Mouse (Mus musculus): ENCODE data around the gene Gm6588. TPM values are rescaled to one million over a fixed set of nuclear protein-coding genes. Genes with fewer than 3 reads are reported as not detected.
"Not testable (repeated sequence)": the region's sequence is repeated elsewhere in the genome, so short reads cannot be mapped to it uniquely, and the experiment has no call there.

Gm6588 gene
- total RNA-seq (2021) (not detected), polyA plus RNA-seq (2012; rRNA removed) (not detected in 2 replicates)
- long read RNA-seq: 0 reads

DNA sequence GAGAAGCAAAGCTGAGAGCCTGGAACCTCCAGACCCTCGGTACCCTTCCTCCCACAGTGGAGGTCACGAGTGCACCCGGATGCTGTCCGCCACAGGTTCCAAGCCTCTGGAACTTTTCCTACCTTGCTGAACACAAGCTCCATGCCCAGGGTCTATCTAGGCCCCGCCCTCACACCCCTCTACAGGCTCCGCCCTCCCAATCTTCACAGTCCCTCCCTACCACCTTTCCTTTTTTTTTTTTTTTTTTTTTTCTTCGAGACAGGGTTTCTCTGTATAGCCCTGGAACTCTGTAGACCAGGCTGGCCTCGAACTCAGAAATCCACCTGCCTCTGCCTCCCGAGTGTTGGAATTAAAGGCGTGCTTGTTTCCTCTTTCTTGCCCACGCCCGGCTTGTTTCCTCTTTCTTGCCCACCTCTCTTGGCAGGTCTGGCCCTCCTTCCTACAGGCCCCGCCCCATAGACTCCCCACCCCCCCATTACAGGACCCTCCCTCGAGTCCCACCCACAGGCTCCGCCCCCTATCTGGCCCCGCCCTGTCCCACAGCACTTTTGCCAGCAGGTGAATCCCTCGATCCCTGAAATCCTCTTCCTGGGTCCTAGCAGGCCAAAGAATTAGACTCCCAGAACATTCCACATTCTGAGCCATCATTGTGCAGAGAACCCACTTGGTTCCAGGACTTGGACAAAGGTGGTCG is at the start of gene Gm6588:
Gm6588 (plus strand) TSS at position 680 of the 694 bp plus-strand sequence.
- DNase-seq: no peak

DNA sequence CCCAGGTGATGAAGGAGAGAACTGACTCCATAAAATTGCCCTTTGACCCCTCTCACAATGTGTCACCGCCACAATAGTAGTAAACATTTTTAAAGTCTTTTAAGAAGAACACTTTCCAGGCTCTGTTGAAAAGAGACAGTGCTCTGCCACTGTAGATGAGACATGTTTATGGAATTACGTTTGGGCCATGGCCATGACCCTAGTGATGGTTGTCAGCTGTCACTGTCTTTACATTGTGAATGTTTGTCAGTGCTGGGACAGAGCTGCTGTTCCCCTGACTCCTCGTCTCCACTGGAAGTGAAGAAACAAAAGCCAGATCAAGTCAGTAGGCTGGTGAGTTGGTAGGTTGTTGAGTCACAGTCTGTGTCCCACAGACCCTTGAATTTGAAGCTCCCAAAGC is 46.8 kb upstream of the Gm6588 start:
- no peak for DNase-seq

DNA sequence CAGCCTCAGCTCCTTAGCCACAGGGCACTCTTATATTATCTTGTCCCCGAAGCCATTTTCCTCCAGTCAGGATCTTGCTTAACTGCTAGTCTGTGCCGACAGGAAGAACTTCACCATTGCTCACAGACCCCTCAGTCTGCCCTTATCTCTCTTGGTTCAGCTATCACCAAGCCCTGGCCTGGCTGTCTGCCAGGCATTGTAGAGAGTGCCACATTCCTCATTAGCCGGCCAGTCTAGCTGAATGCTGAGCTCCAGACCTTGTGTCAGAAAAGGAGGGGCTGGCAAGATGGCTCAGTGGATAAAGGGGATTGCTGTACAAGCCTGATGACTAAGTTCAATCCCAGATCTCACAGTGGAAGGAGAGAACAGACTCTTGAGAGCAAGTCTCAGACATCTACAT is 43.2 kb upstream of the Gm6588 start:
- DNase-seq: no peak

- no peak for DNase-seq
These were observed 40.0 kb upstream of the Gm6588 start for GRCm38 (mm10) chr5:112409274-112409673.

GRCm38 (mm10) chr5:112411072-112411471 is 38.2 kb upstream of the Gm6588 start:
- DNase-seq: no peak

DNA sequence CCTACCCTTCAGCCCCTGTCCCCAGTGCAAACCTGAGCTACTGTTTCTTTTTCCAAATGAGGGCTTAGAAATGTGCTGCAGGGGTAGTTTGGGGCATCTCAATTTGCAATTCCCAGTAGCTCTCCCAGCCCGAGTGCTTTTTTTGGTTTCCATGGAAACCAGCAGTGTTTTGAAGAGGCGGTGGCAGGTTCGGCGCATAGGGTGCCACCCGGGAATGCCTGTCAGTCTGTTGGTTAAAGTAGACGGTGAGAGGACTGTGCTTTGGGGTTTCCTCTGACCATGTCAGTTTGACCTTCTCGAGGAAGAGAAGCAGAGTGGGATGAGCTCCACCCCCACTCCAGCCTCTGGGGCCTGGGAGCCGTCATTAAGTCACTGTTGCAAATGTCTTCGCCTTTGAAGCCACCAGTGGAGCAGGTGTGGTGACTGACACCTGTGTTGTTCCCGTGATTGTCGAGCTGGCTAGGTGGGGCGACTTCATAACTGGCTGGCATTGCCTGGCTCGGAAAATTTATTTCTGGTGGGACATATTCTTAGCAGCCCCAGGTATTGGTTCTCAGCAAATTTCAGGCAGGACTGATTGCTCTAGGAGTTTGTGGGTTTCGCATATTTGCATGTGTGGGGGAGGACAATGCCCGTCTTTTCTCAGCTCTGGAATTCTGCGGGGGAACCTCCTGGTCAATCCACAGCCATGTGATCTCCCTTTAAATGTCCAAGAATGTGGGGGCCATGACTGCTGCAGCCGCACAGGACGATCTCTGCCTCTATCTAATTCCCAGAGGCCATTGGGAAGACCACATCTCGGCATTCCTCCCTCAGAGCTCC is 37.5 kb upstream of the Gm6588 start:
- no peak for DNase-seq

DNA sequence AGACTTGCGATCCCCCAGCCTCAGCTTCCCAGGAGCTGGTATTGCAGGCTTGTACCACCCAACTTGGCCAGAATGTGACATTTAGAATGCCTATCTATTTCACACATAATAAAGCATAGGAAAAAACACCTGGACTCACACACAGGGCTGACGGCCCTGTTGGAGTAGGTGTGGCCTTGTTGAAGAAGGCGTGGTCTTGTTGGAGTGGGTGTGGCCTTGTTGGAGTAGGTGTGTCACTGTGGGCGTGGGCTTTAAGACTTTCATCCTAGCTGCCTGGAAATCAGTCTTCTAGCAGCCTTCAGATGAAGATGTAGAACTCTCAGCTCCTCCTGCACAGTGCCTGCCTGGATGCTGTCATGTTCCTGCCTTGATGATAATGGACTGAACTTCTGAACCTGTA is 36.4 kb upstream of the Gm6588 start:
- DNase-seq: not testable (repeated sequence)

DNA sequence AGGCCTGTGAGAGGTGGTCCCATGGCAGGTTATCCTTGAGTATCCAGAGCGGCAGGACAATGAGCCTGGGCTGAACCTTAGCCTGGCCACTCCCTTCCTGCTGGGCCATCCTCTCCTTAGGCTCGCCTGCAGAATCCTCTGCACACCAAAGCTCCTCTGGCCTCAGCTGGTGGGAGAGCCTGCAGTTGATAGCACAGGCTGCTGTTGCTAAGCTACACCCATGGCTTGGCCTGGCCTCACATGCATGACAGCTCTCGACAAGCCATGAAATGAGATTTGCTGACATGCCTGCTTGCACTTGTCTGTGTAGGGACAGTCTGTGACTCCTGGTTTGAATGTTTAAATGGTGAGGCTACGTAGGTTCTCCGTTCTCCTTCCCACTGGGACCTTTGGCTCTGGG is 32.6 kb upstream of the Gm6588 start:
- DNase-seq: no peak

DNA sequence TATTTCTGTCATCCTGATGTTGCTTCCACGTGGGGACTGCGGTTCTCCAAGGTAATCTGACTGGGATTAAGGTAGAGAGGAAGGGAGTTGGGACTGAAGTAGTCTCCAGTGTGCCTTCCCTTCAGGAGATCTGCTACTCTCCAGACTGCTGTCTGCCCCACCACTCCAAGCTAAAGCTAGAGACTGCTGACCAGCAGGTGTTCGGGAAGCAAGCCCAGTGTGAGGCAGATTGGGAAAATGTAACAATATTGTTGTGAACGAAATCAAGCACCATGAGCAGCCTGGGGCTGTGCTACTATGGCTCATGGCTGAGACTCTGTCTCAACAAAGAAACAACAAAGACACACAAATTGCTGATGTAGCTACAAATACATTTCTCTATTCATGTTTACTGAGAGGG is 31.2 kb upstream of the Gm6588 start:
- DNase-seq: no peak

- no peak for DNase-seq
These were observed 29.7 kb upstream of the Gm6588 start for GRCm38 (mm10) chr5:112419535-112419934.

DNA sequence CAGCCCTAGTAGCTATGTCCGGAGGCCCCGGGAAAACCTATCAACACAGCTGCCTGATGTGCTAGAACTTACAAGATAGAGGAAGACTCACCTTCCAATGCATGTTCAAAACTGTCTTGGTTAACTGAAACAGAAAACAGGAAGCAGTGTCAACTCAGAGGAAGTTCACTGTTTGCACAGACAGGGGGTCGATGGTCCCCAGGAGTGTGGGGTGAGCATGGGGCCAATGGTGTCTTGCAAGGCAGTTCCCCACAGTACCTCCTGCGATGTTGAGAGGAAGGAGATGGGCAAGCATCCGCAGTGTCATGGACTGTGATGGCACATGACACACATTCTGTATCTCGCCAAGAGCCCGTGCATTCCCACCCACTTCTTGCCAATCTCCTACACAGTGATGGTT is 22.6 kb upstream of the Gm6588 start:
- DNase-seq: no peak

GRCm38 (mm10) chr5:112427283-112427682 is 21.9 kb upstream of the Gm6588 start:
- DNase-seq: peak; percentile 53

DNA sequence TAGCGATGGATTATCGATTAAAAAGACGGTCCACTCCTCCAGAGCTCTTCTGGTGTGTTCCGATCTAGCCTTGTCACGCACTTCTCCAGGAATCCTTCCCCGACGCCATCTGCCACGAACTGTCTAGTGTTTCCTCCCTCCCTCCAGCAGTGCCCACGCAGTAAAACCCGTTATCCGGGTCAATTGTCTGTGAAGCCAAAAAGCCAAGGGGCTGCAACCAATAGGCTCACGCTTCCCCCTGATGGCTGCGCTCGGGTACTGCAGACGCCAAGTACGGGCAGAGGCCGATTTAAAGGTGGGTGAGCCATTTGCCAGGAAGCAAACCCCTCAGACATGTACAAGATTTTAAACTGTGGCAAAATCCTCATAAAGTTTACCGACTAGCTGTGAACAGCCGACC is 20.3 kb upstream of the Gm6588 start:
- DNase-seq: peak; percentile 74

- no peak for DNase-seq
These were observed 18.0 kb upstream of the Gm6588 start for GRCm38 (mm10) chr5:112431120-112431775.

GRCm38 (mm10) chr5:112432033-112432432 is 17.2 kb upstream of the Gm6588 start:
- no peak for DNase-seq

DNA sequence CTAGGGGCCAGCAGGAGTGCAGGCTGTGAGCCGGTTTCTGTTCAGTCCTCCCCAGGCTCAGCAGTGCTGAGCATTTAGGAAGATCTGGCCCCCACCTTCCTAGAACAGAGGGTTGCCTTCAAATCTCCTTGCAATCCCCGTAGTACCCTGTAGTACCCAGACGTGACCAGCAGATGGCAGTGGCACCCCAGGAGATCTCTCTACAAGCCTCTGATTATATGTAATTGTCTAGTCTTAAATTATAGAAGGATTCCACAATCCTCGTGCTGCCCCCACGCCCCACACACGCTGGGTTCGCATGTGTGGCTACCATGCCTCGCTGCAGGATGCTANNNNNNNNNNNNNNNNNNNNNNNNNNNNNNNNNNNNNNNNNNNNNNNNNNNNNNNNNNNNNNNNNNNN is 16.2 kb upstream of the Gm6588 start:
- DNase-seq: peak; percentile 70

- no peak for DNase-seq
These were observed 10.7 kb upstream of the Gm6588 start for GRCm38 (mm10) chr5:112438535-112438934.

GRCm38 (mm10) chr5:112453088-112453487 is 3.9 kb downstream of the Gm6588 start:
- no peak for DNase-seq

DNA sequence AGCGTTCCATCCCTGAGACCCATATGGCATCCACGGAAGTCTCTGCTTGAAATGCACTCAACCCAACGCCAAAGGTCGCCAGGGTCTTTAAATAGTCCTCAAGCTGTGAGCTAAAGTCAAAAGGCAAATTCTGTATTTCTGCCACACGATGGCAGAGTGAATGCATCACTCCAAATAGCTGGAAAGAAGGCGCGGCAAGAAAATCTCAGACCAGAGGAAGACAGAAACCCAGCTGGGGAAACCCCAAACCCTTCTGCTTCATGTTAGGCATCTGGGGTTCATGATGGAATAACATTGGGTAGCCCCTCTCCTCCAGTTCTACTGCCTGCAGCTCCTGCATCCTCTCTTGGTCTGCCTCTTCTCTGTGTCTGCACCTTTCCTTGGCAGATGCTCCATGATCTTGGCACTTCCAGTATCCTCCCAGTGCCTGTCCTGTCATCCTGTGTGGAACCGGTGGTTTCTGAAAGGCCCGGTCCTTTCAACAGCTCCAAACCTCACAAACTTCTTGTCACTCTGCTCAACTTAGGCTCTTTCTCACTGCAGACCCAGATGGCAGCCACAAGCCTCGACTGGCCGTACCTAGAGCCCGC is 5.8 kb downstream of the Gm6588 start:
- DNase-seq: no peak

DNA sequence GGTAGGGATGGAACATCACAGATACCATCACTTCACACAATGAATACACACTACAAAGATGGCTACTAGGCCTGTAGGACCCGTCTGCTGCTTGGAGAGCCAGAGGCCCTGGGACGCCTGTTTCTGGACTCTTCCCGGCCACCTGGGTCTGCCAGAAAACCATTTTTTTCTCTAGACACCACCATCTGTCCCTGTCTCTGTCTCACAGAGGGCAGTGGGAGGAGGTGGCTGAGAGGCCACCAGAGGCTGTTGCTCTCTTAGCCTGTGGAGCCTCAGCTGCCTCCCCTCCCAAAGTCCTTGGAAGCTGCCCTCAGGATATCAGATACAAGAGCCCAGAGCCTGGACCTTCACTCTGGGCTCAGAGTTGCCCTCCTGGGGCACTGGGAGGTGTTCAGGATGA is 10.7 kb downstream of the Gm6588 start:
- DNase-seq: no peak

GRCm38 (mm10) chr5:112466331-112466730 is 17.1 kb downstream of the Gm6588 start:
- peak; percentile 34 for DNase-seq

- DNase-seq: no peak
These were observed 19.9 kb downstream of the Gm6588 start for GRCm38 (mm10) chr5:112468986-112469581.
